ENCODE assay signal across 11 mouse cellular contexts in the genomic region with DNA sequence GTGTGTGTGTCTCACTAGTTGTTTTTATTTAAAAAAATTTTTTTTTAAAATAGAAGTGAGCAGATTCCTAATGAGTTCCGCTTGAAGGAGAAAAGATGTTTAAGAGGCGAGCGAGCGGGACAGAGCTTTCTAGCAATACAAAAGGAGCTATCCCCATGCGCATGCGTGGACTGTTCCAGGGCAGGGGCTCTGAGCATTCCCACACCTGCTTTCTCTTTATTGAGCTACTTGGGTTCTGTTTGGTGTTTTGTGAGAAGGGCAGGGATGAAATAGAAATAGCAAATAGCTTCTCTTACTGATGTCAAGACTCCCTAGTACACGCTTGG. TPM values are rescaled to one million over a fixed set of nuclear protein-coding genes. Genes with fewer than 3 reads are reported as not detected.
DNase-seq lines count a peak whose midpoint lies in the region; ATAC-seq and TF ChIP-seq lines count a peak whose summit lies in the region.
"Had no signal": no experiment of that assay in that cellular context is flagged by ENCODE, and none has a peak within 500 bp of the region (broad histone marks: within the 10 kb centered on the region; RNA-seq: fewer than 3 reads in every experiment).

No protein-coding gene starts in this region.

- H3K4me1 ChIP-seq in kidney, adult 2 months (ENCODE audit: control insufficient read depth, insufficient read depth, low read length), result peaks cover 5% of the 10 kb centered on the region; the same call in 1 of the 2 replicates
- peaks cover 12% of the 10 kb centered on the region for H3K4me1 ChIP-seq in forebrain, postnatal 0 days (ENCODE audit: insufficient read depth)
- peaks cover 27% of the 10 kb centered on the region for H3K4me1 ChIP-seq in midbrain, embryonic 15.5 days
- peaks cover 6% of the 10 kb centered on the region for H3K4me1 ChIP-seq in heart, embryonic 12.5 days (replicated peaks)
- H3K4me1 ChIP-seq: stomach, embryonic 15.5 days had no signal

- no peak for TF ChIP-seq POLR2A in kidney, adult 2 months (IDR thresholded peaks at IDR 0.05; ENCODE audit: low read depth, low read length)

- no peaks in the 10 kb centered on the region for H3K27me3 ChIP-seq in kidney, adult 2 months (replicated peaks; ENCODE audit: control insufficient read depth, insufficient read depth, low read length)
- no peaks in the 10 kb centered on the region for H3K27me3 ChIP-seq in forebrain, postnatal 0 days (ENCODE audit: insufficient read depth, low read length)
- H3K27me3 ChIP-seq in midbrain, embryonic 15.5 days (replicated peaks), result no peaks in the 10 kb centered on the region
- H3K27me3 ChIP-seq in heart, embryonic 12.5 days (replicated peaks), result no peaks in the 10 kb centered on the region
- H3K27me3 ChIP-seq: stomach, embryonic 15.5 days had no signal

- no peaks in the 10 kb centered on the region for H3K9me3 ChIP-seq in forebrain, postnatal 0 days (ENCODE audit: low read length)
- no peaks in the 10 kb centered on the region for H3K9me3 ChIP-seq in midbrain, embryonic 15.5 days
- H3K9me3 ChIP-seq in heart, embryonic 12.5 days (replicated peaks), result no peaks in the 10 kb centered on the region
- H3K9me3 ChIP-seq: stomach, embryonic 15.5 days had no signal

- H3K27ac ChIP-seq in kidney, adult 2 months (ENCODE audit: insufficient read depth, low read depth, low read length), result no peak overlapping the region
- peak overlapping the region; percentile 82 for H3K27ac ChIP-seq in forebrain, postnatal 0 days (ENCODE audit: low read depth, low read length)
- peak overlapping the region; percentile 77 for H3K27ac ChIP-seq in midbrain, embryonic 15.5 days
- no peak overlapping the region for H3K27ac ChIP-seq in heart, embryonic 12.5 days (ENCODE audit: poor library complexity, severe bottlenecking)
- H3K27ac ChIP-seq: liver, embryonic 14.5 days; stomach, embryonic 15.5 days had no signal

- no peak for TF ChIP-seq CTCF in kidney, adult 2 months (conservative IDR thresholded peaks at IDR 0.05; ENCODE audit: insufficient read depth, insufficient read length, low read depth, low read length)
- TF ChIP-seq CTCF in forebrain, postnatal 0 days (IDR thresholded peaks at IDR 0.05; ENCODE audit: low read depth), result no peak

- H3K4me2 ChIP-seq in forebrain, postnatal 0 days (ENCODE audit: low read depth), result peak overlapping the region; percentile 13
- H3K4me2 ChIP-seq in midbrain, embryonic 15.5 days, result peak overlapping the region; percentile 38
- no peak overlapping the region for H3K4me2 ChIP-seq in heart, embryonic 12.5 days
- H3K4me2 ChIP-seq: stomach, embryonic 15.5 days had no signal

- H3K9ac ChIP-seq in forebrain, postnatal 0 days, result no peak overlapping the region
- no peak overlapping the region for H3K9ac ChIP-seq in midbrain, embryonic 15.5 days
- no peak overlapping the region for H3K9ac ChIP-seq in heart, embryonic 12.5 days
- H3K9ac ChIP-seq: liver, embryonic 14.5 days; stomach, embryonic 15.5 days had no signal

- WGBS in kidney, adult 2 months, result 50% methylated on average over 7 of the region's 7 CpGs
- 4% methylated on average over 7 of the region's 7 CpGs for WGBS in forebrain, postnatal 0 days
- WGBS in midbrain, embryonic 15.5 days, result 2% methylated on average over 7 of the region's 7 CpGs
- 68% methylated on average over 7 of the region's 7 CpGs for WGBS in heart, embryonic 12.5 days

- no peaks in the 10 kb centered on the region for H3K36me3 ChIP-seq in kidney, adult 2 months (ENCODE audit: control insufficient read depth, insufficient read depth, low read length)
- H3K36me3 ChIP-seq in forebrain, postnatal 0 days (ENCODE audit: insufficient read depth), result no peaks in the 10 kb centered on the region
- peaks cover 6% of the 10 kb centered on the region; the same call in 1 of the 2 replicates for H3K36me3 ChIP-seq in midbrain, embryonic 15.5 days (replicated peaks)
- peaks cover 4% of the 10 kb centered on the region for H3K36me3 ChIP-seq in heart, embryonic 12.5 days
- H3K36me3 ChIP-seq: stomach, embryonic 15.5 days had no signal

- H3K4me3 ChIP-seq in kidney, adult 2 months (ENCODE audit: insufficient read depth, low read depth, low read length), result no peak overlapping the region
- H3K4me3 ChIP-seq in forebrain, postnatal 0 days (ENCODE audit: low read depth, low read length), result no peak overlapping the region
- no peak overlapping the region for H3K4me3 ChIP-seq in midbrain, embryonic 15.5 days
- H3K4me3 ChIP-seq in heart, embryonic 12.5 days, result no peak overlapping the region
- H3K4me3 ChIP-seq: stomach, embryonic 15.5 days had no signal

- ATAC-seq in forebrain, postnatal 0 days, result peak; percentile 84
- peak; percentile 87 for ATAC-seq in midbrain, embryonic 15.5 days (replicated peaks)
- ATAC-seq in megakaryocyte-erythroid progenitor cell, adult 5-6 weeks (replicated peaks; ENCODE audit: low FRiP score, low TSS enrichment, poor library complexity, severe bottlenecking), result no peak
- no peak for ATAC-seq in inflammation-experienced regulatory T-cells, adult 6 months
- no peak for ATAC-seq in heart, embryonic 12.5 days (ENCODE audit: insufficient number of reproducible peaks, low FRiP score)

- DNase-seq in kidney, postnatal 14 days, result peak; percentile 41
- DNase-seq in kidney, adult 2 months, result no peak
- peak; percentile 81 for DNase-seq in embryo, embryonic 10.5 days (ENCODE audit: low spot score)
- peak; percentile 80 for DNase-seq in forebrain, postnatal 0 days
- DNase-seq: gastrocnemius, postnatal 25 days had no signal

RNA-seq across cellular contexts. Expression of a gene that starts 45.0 kb away (rescaled TPM):
- polyA plus RNA-seq in kidney, adult 2 months (2012; rRNA removed), result 1.1 and 1.5 TPM in 2 replicates
- 7.4 and 9.6 TPM in 2 replicates for total RNA-seq in forebrain, postnatal 0 days (2014; rRNA removed)
- 16.8 and 23.8 TPM in 2 replicates for polyA plus RNA-seq in forebrain, postnatal 0 days (2015; fragmentation: Nextera tagmentation; extraction: Ambion mirVana)
- 31.1 and 36.0 TPM in 2 replicates for polyA plus RNA-seq in midbrain, embryonic 15.5 days (2015; fragmentation: Nextera tagmentation; extraction: Ambion mirVana)
- total RNA-seq in megakaryocyte-erythroid progenitor cell, adult 5-6 weeks (2014; fragmentation: Nextera tagmentation), result not detected in 2 replicates
- total RNA-seq in megakaryocyte-erythroid progenitor cell, adult 5-6 weeks (2017), result not detected in 2 replicates
- polyA plus RNA-seq in inflammation-experienced regulatory T-cells, adult 6 months (2017; shearing (Covaris generic)), result not detected
- 10.0 TPM in 2 replicates for polyA plus RNA-seq in heart, embryonic 12.5 days (2016; fragmentation: Nextera tagmentation; extraction: Ambion mirVana)

Comparison
In these comparisons a context has a peak if more than half of its experiments do, and no peak if none do; other contexts are left out.
1. H3K27ac ChIP-seq: peak in forebrain, postnatal 0 days (single experiment) and midbrain, embryonic 15.5 days (single experiment); none in kidney, adult 2 months (single experiment) and heart, embryonic 12.5 days (single experiment).
2. ATAC-seq: peak in forebrain, postnatal 0 days (single experiment) and midbrain, embryonic 15.5 days (single experiment); none in megakaryocyte-erythroid progenitor cell, adult 5-6 weeks (single experiment), inflammation-experienced regulatory T-cells, adult 6 months (single experiment) and heart, embryonic 12.5 days (single experiment).